Mouse (Mus musculus) urinary bladder, postnatal 4 days (tissue): ENCODE results near the gene Asap3.

Experiments used
- DNase-seq, 2 experiments: peaks; one replicate each; pipeline ENCODE4 v3.0.0; 2021 to 2022; ENCODE audit warnings: low spot score in 2 of 2

Gene Asap3

DNA sequence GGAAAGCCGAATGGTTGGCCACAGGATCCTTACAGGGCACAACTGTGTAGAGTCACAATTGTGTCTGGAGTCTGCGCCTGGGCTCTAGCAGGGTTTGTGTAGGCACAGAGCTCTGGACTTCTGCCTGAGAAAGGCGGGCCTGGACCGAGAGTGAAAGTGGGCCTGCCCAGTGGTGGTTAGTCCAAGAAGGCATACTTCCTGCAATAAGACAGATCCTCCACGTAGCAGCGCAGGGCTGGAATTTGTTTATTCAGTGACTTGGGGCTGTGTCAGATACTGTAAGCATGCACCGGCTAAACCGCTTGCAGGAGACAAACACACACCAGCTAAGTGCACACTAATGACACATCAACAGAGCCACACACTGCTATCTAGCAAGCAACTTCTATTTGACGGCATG lies 43.6 kb downstream of the Asap3 start:
- DNase-seq: peak; percentile 62 to 71

DNA sequence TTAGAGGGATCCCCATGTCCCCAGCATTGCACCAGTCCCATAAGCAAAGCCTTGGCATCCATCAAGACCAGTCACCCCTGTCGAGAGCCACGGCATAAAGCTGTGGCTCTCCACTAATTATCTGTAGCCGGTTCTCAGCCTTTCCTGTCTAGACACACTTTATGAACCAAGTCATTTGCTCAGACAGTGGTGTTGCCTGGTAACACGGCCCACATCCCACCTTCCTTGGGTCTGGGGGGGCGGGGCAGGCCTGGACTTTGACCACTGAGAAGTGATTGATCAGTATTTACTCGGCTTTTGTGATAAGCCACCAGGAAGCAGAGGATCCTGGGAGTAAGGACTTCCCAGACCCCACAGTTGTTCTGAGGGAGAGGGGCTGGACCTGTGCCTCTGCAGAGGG lies 49.8 kb downstream of the Asap3 start:
- no peak for DNase-seq

- DNase-seq: no peak
Measured at GRCm38 (mm10) chr4:136256696-136257095, 50.5 kb downstream of the Asap3 start.

GRCm38 (mm10) chr4:136259916-136260315 lies 53.8 kb downstream of the Asap3 start:
- DNase-seq: no peak

DNA sequence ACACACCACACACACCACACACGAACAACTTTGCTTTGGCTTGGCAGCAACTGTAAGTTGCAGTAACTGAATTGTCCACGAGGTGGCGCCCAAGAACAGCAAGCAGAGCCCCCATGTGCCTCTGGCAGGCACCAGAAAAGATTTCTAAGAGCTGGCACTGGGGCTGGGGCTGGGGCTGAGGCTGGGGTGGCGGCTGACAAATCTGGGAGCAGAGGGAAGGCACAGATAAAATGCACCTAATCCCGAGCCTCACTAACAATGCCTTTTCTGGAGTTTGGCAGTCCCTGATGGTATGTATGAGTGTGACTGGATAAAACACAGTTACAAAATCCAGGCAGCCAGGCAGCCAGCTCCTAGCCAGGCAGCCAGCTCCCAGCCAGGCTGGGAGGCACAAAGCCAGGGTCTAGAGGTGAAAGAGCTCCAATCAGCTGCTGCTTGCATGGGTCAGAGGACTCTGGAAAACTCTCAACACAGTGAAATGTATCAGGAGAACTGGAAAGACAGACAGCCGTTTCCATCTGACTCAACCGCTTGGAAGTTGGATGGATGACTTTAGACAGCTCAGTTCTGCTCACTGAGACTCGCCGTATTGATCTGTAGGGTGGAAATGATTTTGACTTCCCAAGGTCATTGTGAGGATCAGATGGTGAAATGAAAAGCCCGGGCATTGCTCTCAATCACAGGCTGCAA lies 54.5 kb downstream of the Asap3 start:
- DNase-seq: peak; percentile 68 to 89

GRCm38 (mm10) chr4:136261912-136262311 lies 55.7 kb downstream of the Asap3 start:
- DNase-seq: no peak

GRCm38 (mm10) chr4:136263555-136263954 lies 57.4 kb downstream of the Asap3 start:
- no peak for DNase-seq

DNA sequence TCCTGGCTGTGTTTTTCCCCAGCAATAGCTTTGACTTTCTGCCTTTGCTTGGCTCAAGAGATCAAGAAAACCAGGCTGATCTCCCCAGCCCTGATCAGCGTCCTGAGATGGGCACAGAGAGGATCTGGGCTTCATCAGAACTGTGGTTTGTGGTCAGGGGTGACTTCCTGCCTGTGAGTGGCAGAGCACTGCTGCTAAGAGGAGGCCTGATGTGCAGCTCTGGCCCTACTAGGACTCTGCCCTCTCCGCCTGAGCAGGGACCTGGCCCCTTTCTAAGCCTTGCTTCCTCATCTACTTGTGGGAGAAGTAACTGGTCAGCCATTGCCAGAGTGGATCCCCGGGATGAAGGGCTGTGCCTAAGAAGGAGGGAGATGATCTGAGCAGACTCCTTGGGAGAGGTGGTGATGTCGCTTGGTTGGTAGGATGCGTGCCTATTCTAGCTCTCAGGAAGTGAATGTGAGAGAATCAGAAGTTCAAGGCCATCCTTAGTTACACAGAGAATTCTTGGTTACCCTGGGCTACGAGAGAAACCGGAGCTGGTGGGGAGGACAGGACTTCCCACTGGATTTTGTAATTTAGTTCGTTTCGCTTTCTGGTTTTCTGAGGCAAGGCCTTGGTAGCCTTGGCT lies 60.7 kb downstream of the Asap3 start:
- no peak for DNase-seq

- DNase-seq: no peak
Measured at GRCm38 (mm10) chr4:136268912-136269311, 62.7 kb downstream of the Asap3 start.

- no peak for DNase-seq
Measured at GRCm38 (mm10) chr4:136270648-136271047, 64.5 kb downstream of the Asap3 start.

DNA sequence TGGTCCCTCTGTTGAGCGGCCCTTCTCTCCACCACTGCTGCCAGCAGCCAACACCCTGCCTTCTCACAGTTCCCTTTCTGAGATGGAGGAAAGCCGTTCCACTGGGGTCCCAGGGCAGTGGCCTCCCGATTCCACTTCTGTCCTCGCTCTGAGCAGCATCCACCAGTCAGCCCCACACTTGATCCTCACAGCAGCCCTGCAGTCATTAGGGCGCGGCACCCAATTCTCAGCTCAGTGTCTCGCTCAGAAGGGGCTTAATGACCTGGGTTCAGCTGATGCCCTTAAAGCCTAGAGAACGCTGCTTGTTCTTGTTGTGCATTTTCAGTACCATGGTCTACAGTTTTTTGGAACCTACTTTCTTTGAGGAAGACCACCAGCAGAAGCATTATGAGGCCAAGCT lies 74.9 kb downstream of the Asap3 start:
- no peak for DNase-seq

DNA sequence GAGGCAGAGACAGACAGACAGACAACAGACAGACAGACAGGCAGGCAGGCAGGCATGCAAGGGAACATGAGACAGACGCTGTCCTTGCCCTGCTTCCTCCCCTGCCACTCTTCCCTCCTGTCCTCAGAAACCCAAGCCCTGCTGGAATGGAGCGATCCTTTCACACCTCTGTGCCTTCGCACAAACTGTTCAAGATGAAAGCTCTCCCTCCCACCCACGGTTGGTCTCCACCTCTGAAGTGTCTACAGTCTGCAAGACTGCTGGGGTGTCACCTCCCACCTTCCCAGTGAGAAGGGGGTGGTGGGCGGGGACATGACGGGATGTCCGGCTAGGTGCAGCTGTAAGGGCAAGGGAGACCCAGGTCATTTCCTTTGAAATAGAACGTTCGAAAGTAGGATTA lies 75.4 kb downstream of the Asap3 start:
- DNase-seq: no peak

GRCm38 (mm10) chr4:136282621-136283480 lies 76.7 kb downstream of the Asap3 start:
- no peak for DNase-seq

- DNase-seq: no peak
Measured at GRCm38 (mm10) chr4:136283783-136284182, 77.6 kb downstream of the Asap3 start.

GRCm38 (mm10) chr4:136284455-136284854 lies 78.3 kb downstream of the Asap3 start, which contains the start of gene Zfp46:
Zfp46 (plus strand) TSS chr4:136284683.
- peak; percentile 70 to 82 for DNase-seq

GRCm38 (mm10) chr4:136284891-136285290 lies 78.7 kb downstream of the Asap3 start:
- no peak for DNase-seq

GRCm38 (mm10) chr4:136285348-136285810 lies 79.2 kb downstream of the Asap3 start:
- DNase-seq: peak; percentile 94 to 95

DNA sequence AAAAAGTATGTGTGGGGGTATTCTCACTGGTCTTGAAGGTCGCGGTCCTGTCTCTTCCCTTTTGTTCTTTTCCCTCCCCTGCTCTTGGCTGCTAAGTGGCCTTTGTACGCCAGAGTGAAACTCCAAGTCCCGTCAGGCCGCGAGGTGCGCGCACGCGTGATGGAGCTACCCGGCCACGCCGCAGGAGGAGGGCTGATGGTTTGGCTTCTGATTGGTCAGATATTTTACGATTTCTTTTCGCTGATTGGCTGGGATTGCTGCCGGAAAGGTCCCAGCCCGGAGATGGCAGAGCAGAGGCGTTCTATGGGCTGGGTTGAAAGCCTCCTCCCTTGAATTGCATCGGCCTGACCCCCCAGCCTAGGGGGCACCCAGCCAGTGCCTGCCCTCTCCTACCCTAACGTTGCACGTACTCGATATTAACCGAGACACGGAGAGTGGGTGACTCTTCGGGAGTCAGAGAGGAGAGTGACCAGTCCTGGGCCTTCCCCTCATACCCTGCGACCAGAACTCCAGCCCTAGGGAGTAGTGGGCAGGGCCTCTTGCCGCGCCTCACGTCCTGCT lies 79.7 kb downstream of the Asap3 start:
- DNase-seq: peak; percentile 94 to 96

DNA sequence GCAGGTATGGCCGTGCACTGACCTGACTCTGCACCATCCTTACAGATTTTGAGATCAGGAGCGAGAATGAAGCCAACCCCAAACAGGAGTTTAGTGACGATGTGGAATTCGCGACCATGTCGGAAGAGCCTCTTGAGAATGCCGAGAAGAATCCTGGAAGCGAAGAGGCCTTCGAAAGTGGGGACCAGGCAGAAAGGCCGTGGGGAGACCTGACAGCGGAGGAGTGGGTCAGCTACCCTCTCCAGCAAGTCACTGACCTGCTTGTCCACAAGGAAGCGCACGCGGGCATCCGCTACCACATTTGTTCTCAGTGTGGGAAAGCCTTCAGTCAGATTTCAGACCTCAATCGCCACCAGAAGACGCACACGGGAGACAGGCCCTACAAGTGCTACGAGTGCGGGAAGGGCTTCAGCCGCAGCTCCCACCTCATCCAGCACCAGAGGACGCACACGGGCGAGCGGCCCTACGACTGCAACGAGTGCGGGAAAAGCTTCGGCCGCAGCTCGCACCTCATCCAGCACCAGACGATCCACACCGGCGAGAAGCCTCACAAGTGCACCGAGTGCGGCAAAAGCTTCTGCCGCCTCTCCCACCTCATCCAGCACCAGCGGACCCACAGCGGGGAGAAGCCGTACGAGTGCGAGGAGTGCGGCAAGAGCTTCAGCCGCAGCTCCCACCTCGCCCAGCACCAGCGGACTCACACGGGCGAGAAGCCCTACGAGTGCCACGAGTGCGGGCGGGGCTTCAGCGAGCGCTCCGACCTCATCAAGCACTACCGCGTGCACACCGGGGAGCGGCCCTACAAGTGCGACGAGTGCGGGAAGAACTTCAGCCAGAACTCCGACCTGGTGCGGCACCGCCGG lies 84.0 kb downstream of the Asap3 start:
- DNase-seq: no peak

DNA sequence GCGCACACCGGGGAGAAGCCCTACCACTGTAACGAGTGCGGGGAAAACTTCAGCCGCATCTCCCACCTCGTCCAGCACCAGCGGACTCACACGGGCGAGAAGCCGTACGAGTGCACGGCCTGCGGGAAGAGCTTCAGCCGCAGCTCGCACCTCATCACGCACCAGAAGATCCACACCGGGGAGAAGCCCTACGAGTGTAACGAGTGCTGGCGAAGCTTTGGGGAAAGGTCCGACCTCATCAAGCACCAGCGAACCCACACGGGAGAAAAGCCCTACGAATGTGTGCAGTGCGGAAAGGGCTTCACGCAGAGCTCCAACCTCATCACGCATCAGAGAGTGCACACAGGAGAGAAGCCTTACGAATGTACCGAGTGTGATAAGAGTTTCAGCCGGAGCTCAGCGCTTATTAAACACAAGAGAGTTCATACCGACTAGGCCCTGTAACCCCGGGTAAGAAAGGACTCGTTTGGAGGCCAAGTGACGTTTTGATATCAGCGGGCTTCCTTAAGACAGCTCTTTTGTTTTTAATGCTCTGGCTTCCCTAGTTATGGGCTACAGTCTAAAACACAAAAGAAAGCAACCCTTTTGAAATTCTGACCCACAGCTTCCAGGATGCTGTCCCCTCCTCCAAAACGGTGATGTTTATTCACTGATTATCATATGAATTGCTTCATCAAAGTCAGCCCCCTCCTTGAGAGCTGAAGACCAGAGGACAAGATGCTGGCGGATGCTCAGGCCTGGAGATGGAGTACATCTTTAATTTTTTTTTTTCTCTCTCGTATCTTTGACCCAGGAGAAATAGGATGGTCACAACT lies 84.8 kb downstream of the Asap3 start:
- no peak for DNase-seq
